Mouse (Mus musculus): Measurements from ENCODE around the gene Tnfrsf14. TPM values are rescaled to one million over a fixed set of nuclear protein-coding genes. Genes with fewer than 3 reads are reported as not detected.

Tnfrsf14 gene
- polyA plus RNA-seq, 1 experiment from 2014 or later = 20.0 TPM

GRCm38 (mm10) chr4:154890887-154891286, 37.5 kb downstream of the Tnfrsf14 start:
- no peak overlapping the region for H3K4me3 ChIP-seq (ENCODE audit: low read depth, low read length)
- ATAC-seq (no peak), DNase-seq (no peak)
- H3K4me2 ChIP-seq (ENCODE audit: low read depth, low read length) = no peak overlapping the region
- no peaks in the 10 kb centered on the region for H3K36me3 ChIP-seq (replicated peaks; ENCODE audit: insufficient read depth, low read length)
- WGBS (ENCODE audit: insufficient replicate concordance) = 78% methylated on average over 14 of the region's 14 CpGs
- no peak overlapping the region for H3K9ac ChIP-seq (replicated peaks)
- TF ChIP-seq CTCF (IDR thresholded peaks at IDR 0.05; ENCODE audit: low read depth) (no peak), EP300 (IDR thresholded peaks at IDR 0.05; ENCODE audit: low read depth) (no peak)
- H3K4me1 ChIP-seq (ENCODE audit: insufficient read depth) = no peaks in the 10 kb centered on the region
- H3K27me3 ChIP-seq (ENCODE audit: insufficient read depth, low read length) = no peaks in the 10 kb centered on the region
- H3K27ac ChIP-seq (ENCODE audit: low read depth) = no peak overlapping the region
- H3K9me3 ChIP-seq (ENCODE audit: low read length) = no peaks in the 10 kb centered on the region

DNA sequence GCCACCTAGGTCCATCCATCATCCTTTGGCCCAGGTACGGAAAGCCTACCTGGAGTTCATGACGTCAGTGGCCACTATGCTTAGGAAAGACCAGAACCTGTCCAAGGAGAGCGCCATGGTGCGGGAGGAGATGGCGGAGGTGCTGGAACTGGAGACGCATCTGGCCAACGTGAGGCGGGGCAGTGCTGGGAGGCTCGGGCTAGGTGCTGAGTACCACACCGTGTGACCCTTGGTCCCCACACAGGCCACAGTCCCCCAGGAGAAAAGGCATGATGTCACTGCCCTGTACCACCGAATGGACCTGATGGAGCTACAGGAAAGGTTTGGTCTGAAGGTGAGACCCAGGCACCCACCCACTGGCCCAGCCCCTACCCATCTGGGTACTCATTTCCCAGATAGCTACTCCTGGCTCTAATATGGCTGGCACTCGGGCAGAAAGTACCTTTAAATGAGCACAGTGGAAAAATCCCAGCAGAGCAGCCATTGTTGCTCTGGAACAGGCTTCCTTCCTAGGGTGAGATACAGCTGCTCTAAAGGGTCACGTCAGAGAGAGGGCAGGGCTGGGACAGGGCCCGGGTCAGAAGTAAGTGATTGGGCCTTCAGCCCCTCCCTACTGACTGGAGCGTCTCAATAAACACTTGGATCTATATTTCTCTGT, 40.6 kb downstream of the Tnfrsf14 start:
- H3K36me3 ChIP-seq (replicated peaks; ENCODE audit: insufficient read depth, low read length) = no peaks in the 10 kb centered on the region
- TF ChIP-seq EP300 (IDR thresholded peaks at IDR 0.05; ENCODE audit: low read depth) (no peak), CTCF (IDR thresholded peaks at IDR 0.05; ENCODE audit: low read depth) (no peak)
- no peak for DNase-seq
- WGBS (ENCODE audit: insufficient replicate concordance) = 74% methylated on average over 15 of the region's 15 CpGs
- H3K27ac ChIP-seq (ENCODE audit: low read depth) = no peak overlapping the region
- H3K4me2 ChIP-seq (ENCODE audit: low read depth, low read length) = no peak overlapping the region
- no peaks in the 10 kb centered on the region for H3K4me1 ChIP-seq (ENCODE audit: insufficient read depth)
- no peak overlapping the region for H3K9ac ChIP-seq (replicated peaks)
- ATAC-seq = no peak
- H3K27me3 ChIP-seq (ENCODE audit: insufficient read depth, low read length) = no peaks in the 10 kb centered on the region
- H3K9me3 ChIP-seq (ENCODE audit: low read length) = no peaks in the 10 kb centered on the region
- no peak overlapping the region for H3K4me3 ChIP-seq (ENCODE audit: low read depth, low read length)

DNA sequence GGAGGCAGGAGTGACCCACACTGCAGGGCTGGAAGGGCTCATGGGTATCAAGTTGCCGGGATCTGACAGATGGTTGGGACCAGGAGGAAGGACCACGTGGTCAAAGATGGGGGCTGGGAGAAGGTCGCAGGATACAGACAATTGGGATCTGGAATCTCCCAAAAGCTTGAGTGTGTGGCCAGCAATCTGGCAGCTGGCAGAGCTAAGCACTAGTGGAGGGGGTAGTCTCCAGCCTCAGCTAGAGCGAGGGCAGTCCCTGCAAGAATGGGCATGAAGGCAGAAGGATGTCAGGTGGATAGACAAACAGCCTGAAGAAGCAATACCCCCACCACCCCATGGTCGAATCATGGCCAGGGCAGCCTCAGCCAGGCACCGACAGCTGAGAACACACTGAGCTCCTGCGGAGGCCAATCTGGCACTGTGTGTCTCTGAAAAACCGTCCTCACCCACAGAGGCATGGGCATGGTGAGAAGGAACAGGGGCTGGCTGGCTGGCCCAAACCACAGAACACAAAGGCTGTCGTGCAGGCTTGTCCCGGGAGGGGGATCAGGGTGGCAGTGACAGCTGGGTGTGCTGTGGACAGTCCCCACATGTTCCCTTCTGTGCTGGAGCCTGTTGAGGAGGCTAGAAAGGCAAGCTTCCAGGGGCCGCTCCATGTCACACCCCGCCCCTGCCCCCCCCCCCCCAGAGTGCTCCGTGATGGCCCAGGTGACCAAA, 41.3 kb downstream of the Tnfrsf14 start:
- Histone ChIP-seq H3K4me2 (ENCODE audit: low read depth, low read length) (no peak overlapping the region), H3K27me3 (ENCODE audit: insufficient read depth, low read length) (no peaks in the 10 kb centered on the region), H3K9me3 (ENCODE audit: low read length) (no peaks in the 10 kb centered on the region), H3K4me3 (ENCODE audit: low read depth, low read length) (no peak overlapping the region), H3K27ac (ENCODE audit: low read depth) (no peak overlapping the region), H3K36me3 (replicated peaks; ENCODE audit: insufficient read depth, low read length) (no peaks in the 10 kb centered on the region), H3K9ac (replicated peaks) (no peak overlapping the region), H3K4me1 (ENCODE audit: insufficient read depth) (no peaks in the 10 kb centered on the region)
- no peak for TF ChIP-seq CTCF (IDR thresholded peaks at IDR 0.05; ENCODE audit: low read depth)
- TF ChIP-seq EP300 (IDR thresholded peaks at IDR 0.05; ENCODE audit: low read depth) = no peak
- WGBS (ENCODE audit: insufficient replicate concordance) = 67% methylated on average over 13 of the region's 13 CpGs
- ATAC-seq (no peak), DNase-seq (no peak)

DNA sequence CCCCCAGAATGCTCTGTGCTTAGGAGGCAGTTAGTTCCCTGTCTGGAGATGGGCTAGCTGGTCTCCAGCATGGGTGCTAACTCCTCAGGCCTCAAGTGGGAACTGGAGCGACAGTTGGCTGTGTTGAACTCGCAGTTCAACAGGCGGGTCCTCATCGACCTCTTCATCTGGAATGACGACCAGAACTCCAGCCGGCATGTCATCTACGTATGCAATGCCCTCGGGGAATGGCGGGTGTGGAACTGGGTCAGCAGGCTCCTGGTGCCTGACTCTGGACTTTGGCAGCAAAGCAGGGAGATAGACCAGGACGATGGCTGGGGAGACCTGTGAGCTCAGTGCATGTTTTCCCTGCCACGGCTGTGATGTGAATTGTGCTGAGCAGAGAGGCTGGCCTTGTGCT, 42.9 kb downstream of the Tnfrsf14 start:
- TF ChIP-seq CTCF (IDR thresholded peaks at IDR 0.05; ENCODE audit: low read depth) = no peak
- TF ChIP-seq EP300 (IDR thresholded peaks at IDR 0.05; ENCODE audit: low read depth) = no peak
- no peaks in the 10 kb centered on the region for H3K27me3 ChIP-seq (ENCODE audit: insufficient read depth, low read length)
- DNase-seq = no peak
- H3K27ac ChIP-seq (ENCODE audit: low read depth) = no peak overlapping the region
- WGBS (ENCODE audit: insufficient replicate concordance) = 74% methylated on average over 11 of the region's 11 CpGs
- H3K4me1 ChIP-seq (ENCODE audit: insufficient read depth) = peaks cover 8% of the 10 kb centered on the region
- no peak overlapping the region for H3K4me3 ChIP-seq (ENCODE audit: low read depth, low read length)
- H3K9ac ChIP-seq (replicated peaks) = no peak overlapping the region
- no peak overlapping the region for H3K4me2 ChIP-seq (ENCODE audit: low read depth, low read length)
- H3K36me3 ChIP-seq (replicated peaks; ENCODE audit: insufficient read depth, low read length) = no peaks in the 10 kb centered on the region
- ATAC-seq = no peak
- no peaks in the 10 kb centered on the region for H3K9me3 ChIP-seq (ENCODE audit: low read length)

DNA sequence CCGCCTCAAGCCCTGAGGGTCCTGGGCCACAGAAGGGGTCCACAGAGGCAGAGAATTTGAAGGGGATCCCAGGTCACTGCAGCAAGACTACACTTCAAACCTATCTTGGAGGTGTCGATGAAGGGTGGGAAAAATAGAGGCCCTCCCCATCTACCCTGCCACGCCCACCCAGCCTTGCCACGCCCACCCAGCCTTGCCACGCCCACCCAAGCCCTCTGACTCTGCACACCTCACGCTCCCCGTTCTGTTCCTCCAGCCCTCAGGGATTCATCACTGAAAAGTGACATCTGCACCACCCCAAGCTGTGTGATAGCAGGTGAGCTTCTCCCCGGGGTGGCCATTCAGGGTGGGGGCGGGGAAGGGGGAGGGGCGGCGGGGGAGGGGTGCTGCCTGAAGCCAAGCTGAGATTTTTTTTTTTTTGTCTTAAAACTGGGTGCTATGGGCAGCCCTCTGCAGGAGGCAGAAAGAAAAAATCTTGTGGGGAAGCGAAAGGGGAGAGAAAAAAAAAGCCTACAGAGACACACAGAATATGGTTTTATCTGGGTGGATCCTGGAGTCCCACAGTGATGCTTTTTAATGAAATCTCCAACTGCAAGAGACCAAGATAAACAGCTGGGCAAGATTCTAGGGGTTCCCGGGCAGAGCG, 46.2 kb downstream of the Tnfrsf14 start:
- H3K36me3 ChIP-seq (replicated peaks; ENCODE audit: insufficient read depth, low read length) = no peaks in the 10 kb centered on the region
- no peaks in the 10 kb centered on the region for H3K9me3 ChIP-seq (ENCODE audit: low read length)
- peak overlapping the region; percentile 11; the same call in 1 of the 2 replicates for H3K4me3 ChIP-seq (ENCODE audit: low read depth, low read length)
- DNase-seq = peak; percentile 82
- no peak overlapping the region; the same call in 1 of the 2 replicates for H3K9ac ChIP-seq (replicated peaks)
- H3K4me2 ChIP-seq (ENCODE audit: low read depth, low read length) = peak overlapping the region; percentile 52
- peak overlapping the region; percentile 90; the same call in 1 of the 2 replicates for H3K27ac ChIP-seq (ENCODE audit: low read depth)
- TF ChIP-seq CTCF (IDR thresholded peaks at IDR 0.05; ENCODE audit: low read depth) (no peak), EP300 (IDR thresholded peaks at IDR 0.05; ENCODE audit: low read depth) (no peak)
- WGBS (ENCODE audit: insufficient replicate concordance) = 29% methylated on average over 12 of the region's 14 CpGs
- H3K27me3 ChIP-seq (ENCODE audit: insufficient read depth, low read length) = no peaks in the 10 kb centered on the region
- ATAC-seq = peak; percentile 37
- peaks cover 20% of the 10 kb centered on the region for H3K4me1 ChIP-seq (ENCODE audit: insufficient read depth)

GRCm38 (mm10) chr4:154880730-154881129, 47.6 kb downstream of the Tnfrsf14 start:
- Histone ChIP-seq H3K27ac (ENCODE audit: low read depth) (peak overlapping the region; percentile 90), H3K9ac (replicated peaks) (peak overlapping the region; percentile 47; the same call in 1 of the 2 replicates), H3K4me1 (ENCODE audit: insufficient read depth) (peaks cover 20% of the 10 kb centered on the region), H3K36me3 (replicated peaks; ENCODE audit: insufficient read depth, low read length) (no peaks in the 10 kb centered on the region), H3K4me3 (ENCODE audit: low read depth, low read length) (no peak overlapping the region), H3K9me3 (ENCODE audit: low read length) (no peaks in the 10 kb centered on the region), H3K4me2 (ENCODE audit: low read depth, low read length) (peak overlapping the region; percentile 56), H3K27me3 (ENCODE audit: insufficient read depth, low read length) (no peaks in the 10 kb centered on the region)
- peak; percentile 89 for ATAC-seq
- peak; percentile 57 for DNase-seq
- 43% methylated on average over 6 of the region's 6 CpGs for WGBS (ENCODE audit: insufficient replicate concordance)
- TF ChIP-seq EP300 (IDR thresholded peaks at IDR 0.05; ENCODE audit: low read depth) = peak; percentile 90
- TF ChIP-seq CTCF (IDR thresholded peaks at IDR 0.05; ENCODE audit: low read depth) = no peak

Data from liver, postnatal 0 days (tissue).